Mouse (Mus musculus) liver, postnatal 0 days (tissue): ENCODE measurements around the gene Yars. TPM values are rescaled to one million over a fixed set of nuclear protein-coding genes. Genes with fewer than 3 reads are reported as not detected.

Experiments
- ATAC-seq: fragments of 200-750 bp; cut with Nextera tagmentation; 2 replicates; pipeline ENCODE4 v1.8.0; 2017; ENCODE audit warnings: mild to moderate bottlenecking, moderate library complexity
- DNase-seq: peaks from one replicate; pipeline ENCODE4 v3.0.0-alpha.2; 2016
- H3K27ac ChIP-seq: fragments of 300-500 bp; sonication (generic); 2 replicates; pipeline ENCODE4 v1.5.1; 2014; ENCODE audit warnings: antibody characterized with exemption, moderate library complexity, mild to moderate bottlenecking, low read depth
- H3K27me3 ChIP-seq: fragments of 300-500 bp; sonication (generic); 2 replicates; pipeline ENCODE4 v1.6.1; 2014; ENCODE audit warnings: low read length, control low read depth, mixed read lengths; ENCODE audit not compliant: insufficient read depth
- H3K36me3 ChIP-seq: fragments of 300-500 bp; sonication (generic); replicated peaks from 2 replicates; pipeline ENCODE4 v1.6.1; 2014; ENCODE audit warnings: mild to moderate bottlenecking, control low read depth, low read length, moderate library complexity, mixed read lengths; ENCODE audit not compliant: insufficient read depth
- H3K4me1 ChIP-seq: fragments of 300-500 bp; sonication (generic); 2 replicates; pipeline ENCODE4 v1.6.1; 2014; ENCODE audit warnings: antibody characterized with exemption, mild to moderate bottlenecking, control low read depth; ENCODE audit not compliant: insufficient read depth
- H3K4me2 ChIP-seq: fragments of 300-500 bp; sonication (generic); 2 replicates; pipeline ENCODE4 v1.6.1; 2014; ENCODE audit warnings: low read depth, mild to moderate bottlenecking, low read length, moderate library complexity, mixed read lengths
- H3K4me3 ChIP-seq: fragments of 300-500 bp; sonication (generic); 2 replicates; pipeline ENCODE4 v1.5.1; 2014; ENCODE audit warnings: low read depth, low read length
- H3K9ac ChIP-seq: fragments of 300-500 bp; sonication (generic); replicated peaks from 2 replicates; pipeline ENCODE4 v1.6.1; 2014; ENCODE audit warnings: mild to moderate bottlenecking, moderate library complexity
- H3K9me3 ChIP-seq: fragments of 300-500 bp; sonication (generic); 2 replicates; pipeline ENCODE4 v1.6.1; 2016; ENCODE audit warnings: mild to moderate bottlenecking, control low read depth, low read length, mixed read lengths
- CTCF ChIP-seq: sonication (generic); IDR thresholded peaks from 2 replicates; pipeline ENCODE4 v1.5.1; 2016; ENCODE audit warnings: antibody characterized with exemption, low read depth
- EP300 ChIP-seq: IDR thresholded peaks from 2 replicates; pipeline ENCODE4 v1.6.1; 2016; ENCODE audit warnings: antibody characterized with exemption, low read depth, mild to moderate bottlenecking
- WGBS: fragments of 180-500 bp; shearing (Covaris S2); extraction: QIAGEN DNeasy Blood & Tissue Kit; methylation state at CpG from one replicate; pipeline ENCODE4 v1.1.7; 2014; ENCODE audit not compliant: insufficient replicate concordance; 5-methylcytosine and 5-hydroxymethylcytosine counted together
- polyA plus RNA-seq: library from polyadenylated mRNA; unstranded; fragments of >200 nt; fragmentation: Nextera tagmentation; extraction: Ambion mirVana; gene quantifications from 2 replicates; pipeline ENCODE4 v1.2.1, GENCODE M21; 2015

Yars gene
- polyA plus RNA-seq, 1 experiment from 2014 or later: 25.7 TPM

- TF ChIP-seq CTCF (no peak), EP300 (no peak)
- WGBS: 63% methylated on average over 12 of the region's 12 CpGs
- peak overlapping the region; percentile 16; the same call in 1 of the 2 replicates for H3K27ac ChIP-seq
- ATAC-seq (no peak), DNase-seq (no peak)
- H3K27me3 ChIP-seq: peaks cover 2% of the 10 kb centered on the region; the same call in 1 of the 2 replicates
- H3K9ac ChIP-seq: 0 out of 2 replicates have a peak overlapping the region, but pooled peaks have one; percentile 16
- H3K36me3 ChIP-seq: no peaks in the 10 kb centered on the region
- H3K9me3 ChIP-seq: no peaks in the 10 kb centered on the region
- no peak overlapping the region for H3K4me3 ChIP-seq
- no peak overlapping the region for H3K4me2 ChIP-seq
- peaks cover 40% of the 10 kb centered on the region for H3K4me1 ChIP-seq
These were observed 42.3 kb downstream of the Yars start for GRCm38 (mm10) chr4:129231594-129232450.

GRCm38 (mm10) chr4:129232561-129233360, 43.2 kb downstream of the Yars start:
- ATAC-seq (no peak), DNase-seq (no peak)
- H3K9me3 ChIP-seq: no peaks in the 10 kb centered on the region
- no peaks in the 10 kb centered on the region for H3K36me3 ChIP-seq
- no peak overlapping the region for H3K27ac ChIP-seq
- H3K4me2 ChIP-seq: no peak overlapping the region
- H3K27me3 ChIP-seq: peaks cover 3% of the 10 kb centered on the region; the same call in 1 of the 2 replicates
- WGBS: 83% methylated on average over 9 of the region's 9 CpGs
- H3K4me3 ChIP-seq: no peak overlapping the region
- TF ChIP-seq EP300: no peak
- no peak for TF ChIP-seq CTCF
- no peak overlapping the region for H3K9ac ChIP-seq
- H3K4me1 ChIP-seq: peaks cover 37% of the 10 kb centered on the region

- H3K9ac ChIP-seq: no peak overlapping the region
- DNase-seq (peak; percentile 49), ATAC-seq (peak; percentile 26)
- peak overlapping the region; percentile 48; the same call in 1 of the 2 replicates for H3K27ac ChIP-seq
- H3K36me3 ChIP-seq: no peaks in the 10 kb centered on the region
- no peak overlapping the region for H3K4me3 ChIP-seq
- no peaks in the 10 kb centered on the region for H3K9me3 ChIP-seq
- H3K4me2 ChIP-seq: peak overlapping the region; percentile 47
- WGBS: 30% methylated on average over 7 of the region's 7 CpGs
- TF ChIP-seq CTCF (no peak), EP300 (peak; percentile 88)
- peaks cover 51% of the 10 kb centered on the region for H3K4me1 ChIP-seq
- peaks cover 7% of the 10 kb centered on the region; the same call in 1 of the 2 replicates for H3K27me3 ChIP-seq
These were observed 44.9 kb downstream of the Yars start for GRCm38 (mm10) chr4:129234488-129234887.

- Histone ChIP-seq H3K27me3 (peaks cover 7% of the 10 kb centered on the region; the same call in 1 of the 2 replicates), H3K4me2 (peak overlapping the region; percentile 47), H3K9me3 (no peaks in the 10 kb centered on the region), H3K4me3 (no peak overlapping the region), H3K4me1 (peaks cover 52% of the 10 kb centered on the region), H3K36me3 (no peaks in the 10 kb centered on the region), H3K27ac (peak overlapping the region; percentile 50; the same call in 1 of the 2 replicates), H3K9ac (peak overlapping the region; percentile 27; the same call in 1 of the 2 replicates)
- TF ChIP-seq CTCF (no peak), EP300 (peak; percentile 91)
- 61% methylated on average over 3 of the region's 3 CpGs for WGBS
- ATAC-seq (peak; percentile 31; the same call in 1 of the 2 replicates), DNase-seq (no peak)
These were observed 45.6 kb downstream of the Yars start for GRCm38 (mm10) chr4:129235147-129235546.

GRCm38 (mm10) chr4:129236236-129236813, 46.8 kb downstream of the Yars start:
- peaks cover 7% of the 10 kb centered on the region; the same call in 1 of the 2 replicates for H3K27me3 ChIP-seq
- ATAC-seq (no peak), DNase-seq (no peak)
- 66% methylated on average over 8 of the region's 8 CpGs for WGBS
- no peak overlapping the region for H3K4me2 ChIP-seq
- H3K27ac ChIP-seq: no peak overlapping the region
- no peaks in the 10 kb centered on the region for H3K36me3 ChIP-seq
- peaks cover 48% of the 10 kb centered on the region for H3K4me1 ChIP-seq
- no peak for TF ChIP-seq CTCF
- no peak for TF ChIP-seq EP300
- no peak overlapping the region; the same call in 1 of the 2 replicates for H3K9ac ChIP-seq
- H3K4me3 ChIP-seq: no peak overlapping the region
- H3K9me3 ChIP-seq: no peaks in the 10 kb centered on the region
